Mouse (Mus musculus) bone marrow macrophage, adult 2 months (primary cell): ENCODE data around the gene Prrx2.

ENCODE experiments used
- CTCF ChIP-seq: IDR thresholded peaks from 2 replicates; pipeline ENCODE4 v1.5.1; 2012; ENCODE audit warnings: low read depth, mild to moderate bottlenecking, low read length, moderate library complexity
- POLR2A ChIP-seq: IDR thresholded peaks from 2 replicates; pipeline ENCODE4 v1.6.1; 2012; ENCODE audit warnings: mild to moderate bottlenecking, low read depth, low read length, borderline replicate concordance

DNA sequence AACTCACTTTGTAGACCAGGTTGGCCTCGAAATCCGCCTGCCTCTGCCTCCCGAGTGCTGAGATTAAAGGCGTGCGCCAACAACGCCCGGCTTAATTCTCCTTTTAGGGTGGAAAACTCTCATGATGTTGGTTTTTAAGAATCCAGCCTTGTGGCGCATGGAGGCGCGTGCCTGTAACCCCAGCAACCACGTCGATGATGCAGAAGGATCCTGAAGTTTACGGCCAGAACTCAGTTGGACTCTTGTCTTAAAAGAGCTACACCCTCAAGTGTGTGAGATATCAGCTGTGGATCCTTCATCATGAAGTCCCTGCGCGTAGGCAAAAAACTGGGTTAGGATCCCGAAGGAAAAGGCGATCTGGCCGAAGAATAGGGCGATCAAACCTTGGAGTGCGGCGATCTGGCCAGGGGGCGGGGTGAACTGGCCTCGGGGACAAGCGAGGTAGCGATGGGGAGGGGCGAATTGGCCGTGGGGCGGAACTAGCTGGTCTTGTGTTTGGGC lies 27.6 kb upstream of the Prrx2 start:
- TF ChIP-seq CTCF = no peak
- TF ChIP-seq POLR2A = no peak
